Mouse (Mus musculus): Measurements from ENCODE around the gene Hexim2. TPM values are rescaled to one million over a fixed set of nuclear protein-coding genes. Genes with fewer than 3 reads are reported as not detected.
A peak's percentile ranks its signal among the peaks of the same experiment; 100 is the strongest.

Hexim2 gene
- total RNA-seq (2021), result 10 to 100 TPM; 16.1 to 16.2 TPM
- long read RNA-seq, experiment 1, transcript Hexim2-204 (2 exons, 370 nt), result major isoform, 6 of 15 reads
- long read RNA-seq, experiment 1, partial matches to known transcripts, result 0 of 15 reads
- long read RNA-seq, experiment 1, other reads (novel, unspliced or antisense), result 4 of 15 reads
- long read RNA-seq, experiment 2, partial matches to known transcripts, result 0 of 9 reads
- long read RNA-seq, experiment 2, other reads (novel, unspliced or antisense), result 4 of 9 reads

GRCm38 (mm10) chr11:103131701-103132575 is at the start of gene Hexim2:
Gene Hexim2, plus strand, starts transcription at chr11:103132429.
- peak; percentile 44 to 57 for DNase-seq (ENCODE audit: low spot score in 2 of 2)

- DNase-seq (ENCODE audit: low spot score in 2 of 2), result no peak
These were observed 38.9 kb upstream of the Hexim2 start for GRCm38 (mm10) chr11:103093306-103093705.

- DNase-seq (ENCODE audit: low spot score in 2 of 2), result no peak
These were observed 38.1 kb upstream of the Hexim2 start for GRCm38 (mm10) chr11:103093862-103094833.

- no peak for DNase-seq (ENCODE audit: low spot score in 2 of 2)
These were observed 37.0 kb upstream of the Hexim2 start for GRCm38 (mm10) chr11:103095107-103095670.

- DNase-seq (ENCODE audit: low spot score in 2 of 2), result no peak
These were observed 36.4 kb upstream of the Hexim2 start for GRCm38 (mm10) chr11:103095801-103096200.

GRCm38 (mm10) chr11:103096979-103097894 is 35.0 kb upstream of the Hexim2 start:
- DNase-seq (ENCODE audit: low spot score in 2 of 2), result no peak

- no peak for DNase-seq (ENCODE audit: low spot score in 2 of 2)
These were observed 33.6 kb upstream of the Hexim2 start for GRCm38 (mm10) chr11:103098531-103099190.

GRCm38 (mm10) chr11:103099352-103099940 is 32.8 kb upstream of the Hexim2 start:
- DNase-seq (ENCODE audit: low spot score in 2 of 2), result no peak

- DNase-seq (ENCODE audit: low spot score in 2 of 2), result no peak
These were observed 31.9 kb upstream of the Hexim2 start for GRCm38 (mm10) chr11:103100361-103100760.

- peak; percentile 62 to 73 for DNase-seq (ENCODE audit: low spot score in 2 of 2)
These were observed 30.8 kb upstream of the Hexim2 start, which contains the start of the genes Plcd3 and Acbd4 for GRCm38 (mm10) chr11:103101481-103101865. Gene Plcd3, minus strand, starts transcription at chr11:103101658. Gene Acbd4, plus strand, starts transcription at chr11:103101682.

- peak; percentile 68 to 77 for DNase-seq (ENCODE audit: low spot score in 2 of 2)
These were observed 30.2 kb upstream of the Hexim2 start for GRCm38 (mm10) chr11:103101866-103102501.

GRCm38 (mm10) chr11:103102725-103103349 is 29.4 kb upstream of the Hexim2 start:
- DNase-seq (ENCODE audit: low spot score in 2 of 2), result peak; percentile 97

- no peak for DNase-seq (ENCODE audit: low spot score in 2 of 2)
These were observed 28.6 kb upstream of the Hexim2 start for GRCm38 (mm10) chr11:103103621-103104020.

GRCm38 (mm10) chr11:103104469-103104868 is 27.8 kb upstream of the Hexim2 start:
- no peak for DNase-seq (ENCODE audit: low spot score in 2 of 2)

- no peak for DNase-seq (ENCODE audit: low spot score in 2 of 2)
These were observed 27.0 kb upstream of the Hexim2 start for GRCm38 (mm10) chr11:103105180-103105725.

- no peak for DNase-seq (ENCODE audit: low spot score in 2 of 2)
These were observed 26.4 kb upstream of the Hexim2 start for GRCm38 (mm10) chr11:103105810-103106209.

GRCm38 (mm10) chr11:103106386-103106785 is 25.8 kb upstream of the Hexim2 start:
- DNase-seq (ENCODE audit: low spot score in 2 of 2), result no peak
